Mouse (Mus musculus) ES-Bruce4 (cell line): ENCODE data around the gene Zfp68.

ENCODE experiments used
- CTCF ChIP-seq: IDR thresholded peaks from one replicate; pipeline ENCODE4 v1.8.1; 2011; ENCODE audit warnings: low read depth, low read length
- EP300 ChIP-seq: IDR thresholded peaks from 2 replicates; pipeline ENCODE4 v1.6.1; 2011; ENCODE audit warnings: low read depth, low read length; ENCODE audit not compliant: insufficient read depth
- POLR2A ChIP-seq: IDR thresholded peaks from one replicate; pipeline ENCODE4 v1.8.1; 2011; ENCODE audit warnings: low read length; ENCODE audit not compliant: insufficient read depth

GRCm38 (mm10) chr5:138636486-138636885 lies 16.9 kb upstream of the Zfp68 start:
- TF ChIP-seq EP300 (no peak), POLR2A (no peak), CTCF (no peak)
